Mouse (Mus musculus): ENCODE measurements around the gene Bckdha. TPM values are rescaled to one million over a fixed set of nuclear protein-coding genes. Genes with fewer than 3 reads are reported as not detected.

Bckdha gene
- polyA plus RNA-seq, 1 experiment from 2014 or later: 55.5 TPM

DNA sequence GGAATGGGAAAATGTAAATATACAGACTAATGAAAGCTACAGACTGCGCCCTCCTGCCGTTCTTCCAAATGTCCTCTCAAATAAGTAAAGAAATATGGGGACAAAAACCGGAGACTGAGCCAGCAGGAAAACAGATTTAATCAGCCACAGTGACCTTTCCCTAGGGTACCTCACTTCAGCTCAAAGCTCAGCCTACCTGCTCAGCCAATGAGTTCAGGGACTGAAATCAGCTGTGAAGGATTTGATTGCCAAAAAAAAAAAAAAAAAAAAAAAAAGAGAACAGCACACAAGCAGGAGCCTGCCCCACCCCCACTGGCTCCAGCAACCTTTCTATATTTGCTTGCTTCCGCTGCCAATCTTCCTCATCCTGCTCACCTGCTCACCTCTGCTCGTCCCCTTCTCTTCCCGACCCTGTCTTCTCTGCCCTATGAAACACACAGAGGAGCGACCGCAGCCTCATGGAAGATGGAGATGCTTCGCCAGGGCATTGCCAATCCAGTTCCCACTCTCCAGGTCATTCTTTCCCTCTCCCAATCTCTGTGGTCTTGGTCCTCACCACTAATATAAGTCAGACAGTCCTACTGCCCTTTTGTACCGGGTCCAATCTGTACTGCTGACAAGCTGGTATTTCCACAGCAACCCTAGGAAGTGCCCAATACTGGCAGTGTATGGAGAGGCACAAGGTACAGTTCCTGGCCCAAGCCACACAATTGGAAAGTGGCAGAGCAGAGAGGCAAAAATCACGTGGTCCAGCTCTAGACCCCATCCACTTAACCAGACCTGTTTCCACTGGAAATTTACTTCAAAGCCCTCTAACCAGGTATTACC lies 3.0 kb downstream of the Bckdha start:
- no peaks in the 10 kb centered on the region for H3K9me3 ChIP-seq (ENCODE audit: control insufficient read depth, low read length)
- H3K4me2 ChIP-seq (ENCODE audit: low read length): no peak overlapping the region
- H3K4me3 ChIP-seq (ENCODE audit: control insufficient read depth in 1 of 2, insufficient read depth in 1 of 2, low read depth in 1 of 2, low read length in 2 of 2): no peak overlapping the region
- peaks cover 4 to 14% of the 10 kb centered on the region in 2 experiments for H3K4me1 ChIP-seq (ENCODE audit: control insufficient read depth in 2 of 2, insufficient read depth in 2 of 2, low read length in 2 of 2)
- no peak overlapping the region for H3K9ac ChIP-seq (ENCODE audit: low read length)
- WGBS: 68% methylated on average over 11 of the region's 11 CpGs
- H3K27me3 ChIP-seq (ENCODE audit: control insufficient read depth, insufficient read depth, low read length): no peaks in the 10 kb centered on the region
- H3K36me3 ChIP-seq (ENCODE audit: control insufficient read depth, insufficient read depth, low read length): no peaks in the 10 kb centered on the region
- no peak for ATAC-seq (ENCODE audit: insufficient number of reproducible peaks, insufficient read depth, low FRiP score, low read depth)
- no peak overlapping the region for H3K27ac ChIP-seq (replicated peaks in 1 of 2; ENCODE audit: control insufficient read depth in 1 of 2, insufficient read depth in 1 of 2, low read depth in 2 of 2, low read length in 2 of 2)

DNA sequence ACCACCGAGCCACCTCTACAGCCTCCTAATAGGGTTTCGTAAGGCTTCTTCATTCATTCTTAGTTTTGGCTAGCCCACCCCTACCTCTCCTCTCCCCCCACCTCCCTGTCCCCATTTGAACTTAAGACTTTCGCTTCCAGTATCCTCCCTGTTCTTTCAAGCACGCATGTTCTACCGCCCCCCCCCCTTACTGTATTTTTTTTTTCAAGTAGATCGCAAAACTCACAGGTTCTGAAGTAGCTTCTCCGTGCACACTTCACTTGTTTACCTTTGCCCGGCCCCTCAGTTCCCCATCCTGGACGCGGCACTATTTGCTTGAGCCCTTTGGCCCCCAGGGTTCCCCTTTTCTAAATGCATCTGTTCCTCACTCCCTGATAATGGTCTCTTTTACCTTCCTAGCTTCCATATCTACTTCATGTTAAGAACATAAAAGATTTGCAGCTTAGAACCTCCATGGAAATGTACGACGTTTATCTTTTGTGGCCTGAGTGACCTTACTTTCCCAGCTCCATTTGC lies 6.5 kb downstream of the Bckdha start:
- Histone ChIP-seq H3K36me3 (ENCODE audit: control insufficient read depth, insufficient read depth, low read length) (no peaks in the 10 kb centered on the region), H3K27me3 (ENCODE audit: control insufficient read depth, insufficient read depth, low read length) (no peaks in the 10 kb centered on the region), H3K27ac (replicated peaks in 1 of 2; ENCODE audit: control insufficient read depth in 1 of 2, insufficient read depth in 1 of 2, low read depth in 2 of 2, low read length in 2 of 2) (no peak overlapping the region), H3K9me3 (ENCODE audit: control insufficient read depth, low read length) (no peaks in the 10 kb centered on the region), H3K9ac (ENCODE audit: low read length) (no peak overlapping the region), H3K4me1 (ENCODE audit: control insufficient read depth in 2 of 2, insufficient read depth in 2 of 2, low read length in 2 of 2) (no peaks in the 10 kb centered on the region; a peak in 1 of 4 replicates), H3K4me2 (ENCODE audit: low read length) (no peak overlapping the region), H3K4me3 (ENCODE audit: control insufficient read depth in 1 of 2, insufficient read depth in 1 of 2, low read depth in 1 of 2, low read length in 2 of 2) (no peak overlapping the region)
- ATAC-seq (ENCODE audit: insufficient number of reproducible peaks, insufficient read depth, low FRiP score, low read depth): no peak
- WGBS: 90% methylated on average over 12 of the region's 12 CpGs

DNA sequence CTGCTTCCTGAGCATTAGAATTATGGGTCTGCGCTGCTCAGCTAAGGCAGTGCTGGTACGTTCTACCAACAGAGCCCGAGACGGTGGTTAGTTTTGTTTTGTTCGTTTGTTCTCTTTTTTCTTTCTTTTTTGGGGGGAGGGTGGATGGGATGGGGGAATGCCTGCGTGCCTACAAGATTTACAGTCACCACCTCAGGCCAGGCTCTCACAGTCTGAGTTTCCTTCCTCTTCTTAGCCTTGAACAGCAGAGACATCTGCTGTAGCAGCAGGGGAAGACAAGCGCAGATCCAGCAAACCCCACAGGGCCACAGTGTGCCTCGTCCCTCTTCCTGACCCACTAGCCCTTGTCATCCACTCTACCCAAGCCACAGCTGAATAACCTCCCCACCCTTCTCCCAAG lies 7.5 kb downstream of the Bckdha start:
- H3K4me2 ChIP-seq (ENCODE audit: low read length): no peak overlapping the region
- no peak for ATAC-seq (ENCODE audit: insufficient number of reproducible peaks, insufficient read depth, low FRiP score, low read depth)
- no peak overlapping the region for H3K4me3 ChIP-seq (ENCODE audit: control insufficient read depth in 1 of 2, insufficient read depth in 1 of 2, low read depth in 1 of 2, low read length in 2 of 2)
- H3K9me3 ChIP-seq (ENCODE audit: control insufficient read depth, low read length): no peaks in the 10 kb centered on the region
- no peaks in the 10 kb centered on the region for H3K36me3 ChIP-seq (ENCODE audit: control insufficient read depth, insufficient read depth, low read length)
- H3K4me1 ChIP-seq (ENCODE audit: control insufficient read depth in 2 of 2, insufficient read depth in 2 of 2, low read length in 2 of 2): no peaks in the 10 kb centered on the region
- WGBS: 88% methylated on average over 8 of the region's 8 CpGs
- no peak overlapping the region for H3K9ac ChIP-seq (ENCODE audit: low read length)
- H3K27me3 ChIP-seq (ENCODE audit: control insufficient read depth, insufficient read depth, low read length): no peaks in the 10 kb centered on the region
- no peak overlapping the region for H3K27ac ChIP-seq (replicated peaks in 1 of 2; ENCODE audit: control insufficient read depth in 1 of 2, insufficient read depth in 1 of 2, low read depth in 2 of 2, low read length in 2 of 2)

DNA sequence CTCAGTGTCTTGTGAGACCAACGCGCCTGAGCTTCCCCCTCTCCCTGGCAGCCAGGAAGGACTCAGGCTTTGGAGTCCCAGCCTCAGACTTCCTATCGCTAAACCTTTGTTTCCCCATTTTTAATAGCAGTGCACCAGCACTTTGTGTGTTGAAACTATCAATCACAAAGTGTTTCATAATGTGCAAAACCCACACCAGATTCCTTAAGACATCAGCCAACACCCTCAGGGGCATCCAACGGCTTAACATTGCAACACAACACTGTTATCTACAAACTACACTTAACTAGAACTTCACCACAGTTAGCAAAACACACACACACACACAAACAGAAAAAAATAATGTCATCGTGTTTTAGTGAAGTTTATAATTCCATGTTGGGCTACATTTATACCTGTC lies 8.9 kb downstream of the Bckdha start:
- Histone ChIP-seq H3K27me3 (ENCODE audit: control insufficient read depth, insufficient read depth, low read length) (no peaks in the 10 kb centered on the region), H3K27ac (replicated peaks in 1 of 2; ENCODE audit: control insufficient read depth in 1 of 2, insufficient read depth in 1 of 2, low read depth in 2 of 2, low read length in 2 of 2) (no peak overlapping the region), H3K4me1 (ENCODE audit: control insufficient read depth in 2 of 2, insufficient read depth in 2 of 2, low read length in 2 of 2) (no peaks in the 10 kb centered on the region), H3K9ac (ENCODE audit: low read length) (peak overlapping the region; percentile 25; the same call in 1 of the 2 replicates), H3K9me3 (ENCODE audit: control insufficient read depth, low read length) (no peaks in the 10 kb centered on the region), H3K36me3 (ENCODE audit: control insufficient read depth, insufficient read depth, low read length) (no peaks in the 10 kb centered on the region), H3K4me3 (ENCODE audit: control insufficient read depth in 1 of 2, insufficient read depth in 1 of 2, low read depth in 1 of 2, low read length in 2 of 2) (no peak overlapping the region), H3K4me2 (ENCODE audit: low read length) (no peak overlapping the region)
- ATAC-seq (ENCODE audit: insufficient number of reproducible peaks, insufficient read depth, low FRiP score, low read depth): no peak
- 77% methylated on average over 4 of the region's 5 CpGs for WGBS

DNA sequence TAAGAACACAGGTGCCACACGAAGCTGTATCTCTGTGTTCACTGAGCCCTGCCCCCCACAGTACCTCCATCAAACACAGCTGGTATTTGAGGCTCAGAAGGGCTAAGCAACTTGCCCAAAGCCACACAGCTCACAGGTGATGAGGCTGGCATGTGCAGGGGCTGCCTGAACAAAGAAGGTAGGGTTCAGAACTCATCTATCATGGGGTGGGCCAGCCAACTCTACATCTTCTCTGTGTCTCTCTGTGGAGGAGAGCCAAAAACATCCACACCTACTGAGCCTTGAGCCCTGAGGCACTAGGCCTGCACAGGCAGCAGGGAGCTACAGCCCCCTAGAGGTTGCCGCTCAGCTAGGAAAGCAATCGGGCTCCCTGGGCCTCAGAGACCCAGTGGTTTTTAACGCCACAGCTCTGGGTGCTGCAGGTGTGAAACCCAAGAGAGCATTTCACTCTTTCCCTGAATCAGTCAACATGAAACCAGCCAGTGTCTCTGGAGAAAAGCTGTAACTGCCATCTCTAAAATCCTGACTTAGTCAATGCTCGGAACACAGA lies 11.1 kb downstream of the Bckdha start:
- no peaks in the 10 kb centered on the region for H3K36me3 ChIP-seq (ENCODE audit: control insufficient read depth, insufficient read depth, low read length)
- no peaks in the 10 kb centered on the region for H3K27me3 ChIP-seq (ENCODE audit: control insufficient read depth, insufficient read depth, low read length)
- no peak overlapping the region for H3K9ac ChIP-seq (ENCODE audit: low read length)
- H3K9me3 ChIP-seq (ENCODE audit: control insufficient read depth, low read length): no peaks in the 10 kb centered on the region
- WGBS: 54% methylated on average over 5 of the region's 5 CpGs
- H3K4me2 ChIP-seq (ENCODE audit: low read length): no peak overlapping the region
- no peak overlapping the region for H3K27ac ChIP-seq (replicated peaks in 1 of 2; ENCODE audit: control insufficient read depth in 1 of 2, insufficient read depth in 1 of 2, low read depth in 2 of 2, low read length in 2 of 2)
- no peak overlapping the region for H3K4me3 ChIP-seq (ENCODE audit: control insufficient read depth in 1 of 2, insufficient read depth in 1 of 2, low read depth in 1 of 2, low read length in 2 of 2)
- H3K4me1 ChIP-seq (ENCODE audit: control insufficient read depth in 2 of 2, insufficient read depth in 2 of 2, low read length in 2 of 2): peaks cover 0 to 3% of the 10 kb centered on the region in 2 experiments; a peak in 1 of 4 replicates
- ATAC-seq (ENCODE audit: insufficient number of reproducible peaks, insufficient read depth, low FRiP score, low read depth): no peak

DNA sequence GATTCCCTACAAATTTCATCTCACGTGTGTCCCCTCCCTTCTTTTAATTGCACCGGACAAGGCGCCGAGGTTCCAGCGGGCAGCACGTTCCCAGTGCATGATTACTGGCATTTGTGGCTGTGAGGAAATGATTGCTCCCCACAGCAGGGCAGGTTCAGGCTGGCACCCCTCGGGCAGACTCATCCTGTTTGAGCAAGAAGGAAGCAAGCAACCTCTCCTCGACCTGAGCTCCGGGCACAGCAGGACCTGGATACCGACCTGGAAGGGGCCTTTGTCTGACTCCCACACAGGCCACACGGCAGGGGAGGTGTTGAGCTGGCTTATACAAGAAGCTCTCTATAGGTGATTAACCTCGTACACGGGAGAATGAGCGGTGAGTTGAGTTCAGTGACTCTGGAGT lies 13.7 kb downstream of the Bckdha start:
- WGBS: 66% methylated on average over 14 of the region's 14 CpGs
- Histone ChIP-seq H3K27ac (replicated peaks in 1 of 2; ENCODE audit: control insufficient read depth in 1 of 2, insufficient read depth in 1 of 2, low read depth in 2 of 2, low read length in 2 of 2) (no peak overlapping the region), H3K4me2 (ENCODE audit: low read length) (no peak overlapping the region), H3K9ac (ENCODE audit: low read length) (no peak overlapping the region), H3K4me3 (ENCODE audit: control insufficient read depth in 1 of 2, insufficient read depth in 1 of 2, low read depth in 1 of 2, low read length in 2 of 2) (no peak overlapping the region), H3K27me3 (ENCODE audit: control insufficient read depth, insufficient read depth, low read length) (no peaks in the 10 kb centered on the region), H3K4me1 (ENCODE audit: control insufficient read depth in 2 of 2, insufficient read depth in 2 of 2, low read length in 2 of 2) (peaks cover 0 to 3% of the 10 kb centered on the region in 2 experiments; a peak in 1 of 4 replicates), H3K9me3 (ENCODE audit: control insufficient read depth, low read length) (no peaks in the 10 kb centered on the region), H3K36me3 (ENCODE audit: control insufficient read depth, insufficient read depth, low read length) (peaks cover 10% of the 10 kb centered on the region; the same call in 1 of the 2 replicates)
- ATAC-seq (ENCODE audit: insufficient number of reproducible peaks, insufficient read depth, low FRiP score, low read depth): no peak

DNA sequence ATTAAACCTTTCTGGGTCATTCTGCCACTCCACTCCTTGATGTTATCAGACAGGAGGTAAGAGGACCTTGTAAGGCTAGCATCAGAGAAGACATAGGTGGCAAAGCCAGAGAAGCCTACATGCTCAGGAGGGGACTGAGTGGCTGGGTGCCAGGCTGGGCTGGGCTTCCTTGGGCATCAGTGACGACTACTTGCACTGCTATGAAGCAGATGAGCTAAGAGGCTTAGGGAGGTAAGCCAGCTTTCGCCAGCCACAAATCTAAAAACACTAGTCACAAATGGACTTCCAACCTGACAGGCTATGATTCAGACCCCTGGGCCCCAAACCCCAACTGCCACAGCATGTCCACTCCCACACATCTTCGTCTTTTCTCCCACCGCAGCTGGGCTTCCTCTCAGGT lies 14.2 kb downstream of the Bckdha start:
- Histone ChIP-seq H3K4me2 (ENCODE audit: low read length) (no peak overlapping the region), H3K9ac (ENCODE audit: low read length) (no peak overlapping the region), H3K36me3 (ENCODE audit: control insufficient read depth, insufficient read depth, low read length) (peaks cover 10% of the 10 kb centered on the region; the same call in 1 of the 2 replicates), H3K27ac (replicated peaks in 1 of 2; ENCODE audit: control insufficient read depth in 1 of 2, insufficient read depth in 1 of 2, low read depth in 2 of 2, low read length in 2 of 2) (no peak overlapping the region), H3K27me3 (ENCODE audit: control insufficient read depth, insufficient read depth, low read length) (no peaks in the 10 kb centered on the region), H3K9me3 (ENCODE audit: control insufficient read depth, low read length) (no peaks in the 10 kb centered on the region), H3K4me3 (ENCODE audit: control insufficient read depth in 1 of 2, insufficient read depth in 1 of 2, low read depth in 1 of 2, low read length in 2 of 2) (no peak overlapping the region), H3K4me1 (ENCODE audit: control insufficient read depth in 2 of 2, insufficient read depth in 2 of 2, low read length in 2 of 2) (peaks cover 0 to 3% of the 10 kb centered on the region in 2 experiments; a peak in 1 of 4 replicates)
- WGBS: 66% methylated on average over 4 of the region's 4 CpGs
- ATAC-seq (ENCODE audit: insufficient number of reproducible peaks, insufficient read depth, low FRiP score, low read depth): no peak

Data from heart, embryonic 14.5 days (tissue).